Mouse (Mus musculus) ES-E14 (cell line): ENCODE data around the gene Bod1. TPM values are rescaled to one million over a fixed set of nuclear protein-coding genes. Genes with fewer than 3 reads are reported as not detected.
A peak's percentile ranks its signal among the peaks of the same experiment; 100 is the strongest.

Source experiments
- DNase-seq: peaks from one replicate; pipeline ENCODE4 v3.0.0-alpha.2; 2013; ENCODE audit warnings: low read depth, low spot score
- H3K27ac ChIP-seq: 2 replicates; pipeline ENCODE4 v1.5.1; 2012; ENCODE audit warnings: low read depth, mild to moderate bottlenecking, low read length, moderate library complexity, mixed read lengths; ENCODE audit not compliant: poor library complexity, insufficient read depth, severe bottlenecking
- H3K36me3 ChIP-seq: 2 replicates; pipeline ENCODE4 v1.6.1; 2012; ENCODE audit warnings: mild to moderate bottlenecking, low read length, moderate library complexity, mixed read lengths; ENCODE audit not compliant: control insufficient read depth, poor library complexity, insufficient read depth, severe bottlenecking
- H3K4me1 ChIP-seq, 2 experiments: fragments of 150-350 bp in 1 of 2; sonication (generic) in 1 of 2; 2 replicates each; pipeline ENCODE4 v1.6.1; 2012; ENCODE audit warnings: low read length in 2 of 2, mild to moderate bottlenecking in 1 of 2, mixed read lengths in 1 of 2; ENCODE audit not compliant: control insufficient read depth in 2 of 2, insufficient read depth in 2 of 2, poor library complexity in 1 of 2
- H3K4me3 ChIP-seq, 2 experiments: fragments of 150-350 bp in 1 of 2; sonication (generic) in 1 of 2; 2 replicates each; pipeline ENCODE4 v1.5.1; 2012; ENCODE audit warnings: low read length in 2 of 2, low read depth in 1 of 2, mild to moderate bottlenecking in 1 of 2, mixed read lengths in 1 of 2; ENCODE audit not compliant: insufficient read depth in 1 of 2, poor library complexity in 1 of 2, severe bottlenecking in 1 of 2
- H3K9ac ChIP-seq: 2 replicates; pipeline ENCODE4 v1.6.1; 2012; ENCODE audit warnings: low read depth, mild to moderate bottlenecking, low read length, mixed read lengths; ENCODE audit not compliant: poor library complexity, insufficient read depth, severe bottlenecking
- H3K9me3 ChIP-seq: fragments of 150-350 bp; sonication (generic); 2 replicates; pipeline ENCODE4 v1.6.1; 2012; ENCODE audit warnings: low read depth, mild to moderate bottlenecking, low read length; ENCODE audit not compliant: control insufficient read depth, insufficient read depth
- CHD2 ChIP-seq: IDR thresholded peaks from 2 replicates; pipeline ENCODE4 v1.6.1; 2014; ENCODE audit warnings: mild to moderate bottlenecking, low read depth, low read length, inconsistent platforms
- HCFC1 ChIP-seq: IDR thresholded peaks from 2 replicates; pipeline ENCODE4 v1.6.1; 2012; ENCODE audit warnings: low read length, inconsistent platforms, borderline replicate concordance; ENCODE audit not compliant: insufficient read depth
- MAFK ChIP-seq: IDR thresholded peaks from 2 replicates; pipeline ENCODE4 v1.6.1; 2014; ENCODE audit warnings: mild to moderate bottlenecking, low read depth, low read length, inconsistent platforms; ENCODE audit not compliant: insufficient read depth
- ZC3H11A ChIP-seq: IDR thresholded peaks from 2 replicates; pipeline ENCODE4 v1.6.1; 2012; ENCODE audit warnings: low read depth, mild to moderate bottlenecking, inconsistent platforms, low read length, borderline replicate concordance
- ZNF384 ChIP-seq: IDR thresholded peaks from 2 replicates; pipeline ENCODE4 v1.6.1; 2012; ENCODE audit warnings: low read depth, low read length, inconsistent platforms
- in situ Hi-C, 2 experiments: fragments of 600-800 bp; cut with MboI; formaldehyde crosslinking; loops; one replicate each; pipeline ENCODE4 v1.15.1; 2025; ENCODE audit warnings: low sequenced_read_pairs in 2 of 2, inconsistent platforms in 1 of 2; ENCODE audit not compliant: unreplicated experiment in 2 of 2
- total RNA-seq: library from RNA; depleted of rRNA; stranded (reverse); fragments of 300-350 nt; gene quantifications from 2 replicates; pipeline ENCODE4 v1.2.3, GENCODE M21; 2012

Bod1 gene
- total RNA-seq, 1 experiment, result 72.3 TPM

DNA sequence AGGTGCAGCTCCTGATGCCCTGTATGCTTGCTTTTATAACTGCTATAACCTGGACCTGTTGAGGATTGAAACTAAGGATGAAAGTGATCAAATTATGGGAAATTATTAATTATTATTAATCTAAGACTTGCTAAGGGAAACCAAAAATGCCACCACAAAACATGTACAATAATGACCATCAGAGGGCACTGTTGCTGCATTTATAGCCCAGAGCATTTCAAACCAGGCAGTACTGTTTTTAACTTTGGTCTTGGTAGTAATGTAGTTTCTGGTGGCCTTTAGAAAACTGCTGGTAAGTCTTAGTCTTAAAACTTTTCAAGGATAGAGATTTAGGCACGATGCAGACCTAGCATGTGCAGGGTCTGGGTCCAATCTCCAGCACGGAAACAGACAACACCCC lies 3.7 kb upstream of the Bod1 start:
- no peak for DNase-seq
- Histone ChIP-seq H3K27ac (no peak overlapping the region), H3K4me1 (peaks cover 3 to 7% of the 10 kb centered on the region in 2 experiments; a peak in 2 of 4 replicates), H3K4me3 (no peak overlapping the region), H3K9ac (no peak overlapping the region), H3K36me3 (no peaks in the 10 kb centered on the region), H3K9me3 (no peaks in the 10 kb centered on the region)
- in situ Hi-C loops, result loop anchor here (5.0 to 25.0 kb wide), 4 partner anchors 272 to 462 kb away; no protein-coding TSS in a partner anchor
- TF ChIP-seq ZC3H11A, result peak; percentile 94
- no peak for TF ChIP-seq ZNF384
- no peak for TF ChIP-seq CHD2
- no peak for TF ChIP-seq MAFK
- no peak for TF ChIP-seq HCFC1

DNA sequence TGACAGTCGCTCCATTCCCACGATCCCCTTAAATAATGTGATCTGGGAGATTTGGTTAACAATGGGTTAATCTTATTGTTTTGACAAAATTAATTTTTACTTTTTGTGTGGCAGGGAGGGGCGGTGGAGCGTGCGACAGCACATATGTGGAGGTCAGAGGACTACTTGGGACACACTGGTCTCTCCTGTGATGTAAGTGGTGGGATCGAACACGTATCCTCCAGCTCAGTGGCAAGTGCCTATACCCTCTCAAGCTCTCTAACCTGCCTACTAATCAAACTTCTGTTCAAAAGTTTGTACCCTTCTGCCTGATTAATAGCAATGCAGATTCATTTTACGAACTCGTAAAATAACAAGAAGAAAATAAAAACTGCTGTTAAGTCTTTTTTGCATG lies 482 bp upstream of the Bod1 start:
- no peak for DNase-seq
- Histone ChIP-seq H3K4me1 (peaks cover 0 to 3% of the 10 kb centered on the region in 2 experiments; a peak in 1 of 4 replicates), H3K4me3 (peak overlapping the region; percentile 88 to 97), H3K9me3 (no peaks in the 10 kb centered on the region), H3K9ac (peak overlapping the region; percentile 71), H3K27ac (no peak overlapping the region), H3K36me3 (peaks cover 8% of the 10 kb centered on the region; the same call in 1 of the 2 replicates)
- TF ChIP-seq CHD2 (no peak), ZC3H11A (no peak), ZNF384 (no peak), HCFC1 (no peak), MAFK (no peak)
- in situ Hi-C loops, result loop anchor here (10.0 kb wide), 2 partner anchors 283 to 463 kb away; no protein-coding TSS in a partner anchor

DNA sequence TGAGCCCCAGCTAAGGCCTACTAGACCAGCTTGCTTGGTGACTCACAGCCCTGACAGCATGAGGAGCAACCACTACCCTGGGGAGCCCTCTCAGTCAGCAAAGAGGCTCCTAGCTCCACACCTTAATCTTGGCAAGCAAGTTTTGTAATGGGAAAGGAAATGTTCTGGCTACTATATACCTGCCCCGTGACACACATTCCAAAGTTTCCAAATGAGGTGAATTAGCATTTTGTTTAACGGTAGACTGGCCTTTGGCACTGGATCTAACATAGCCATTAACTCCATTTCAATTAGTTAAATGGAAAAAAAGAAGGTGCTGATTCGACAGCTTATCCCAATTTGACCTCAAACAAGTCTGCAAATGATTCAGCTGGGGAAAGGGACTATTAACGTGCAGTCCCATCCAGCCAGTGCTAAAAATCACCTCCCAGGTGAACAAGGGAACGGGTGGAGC lies 1.2 kb downstream of the Bod1 start:
- no peaks in the 10 kb centered on the region for H3K9me3 ChIP-seq
- in situ Hi-C loops, result loop anchor here (10.0 kb wide), 2 partner anchors 284 to 464 kb away; no protein-coding TSS in a partner anchor
- peaks cover 0 to 3% of the 10 kb centered on the region in 2 experiments; a peak in 1 of 4 replicates for H3K4me1 ChIP-seq
- H3K9ac ChIP-seq, result no peak overlapping the region
- DNase-seq, result no peak
- H3K4me3 ChIP-seq, result peak overlapping the region in 1 of 2 experiments; percentile 88; a peak in 2 of 4 replicates
- H3K27ac ChIP-seq, result no peak overlapping the region
- peaks cover 19% of the 10 kb centered on the region for H3K36me3 ChIP-seq
- TF ChIP-seq HCFC1, result no peak
- no peak for TF ChIP-seq ZC3H11A
- no peak for TF ChIP-seq ZNF384
- TF ChIP-seq CHD2, result no peak
- no peak for TF ChIP-seq MAFK

DNA sequence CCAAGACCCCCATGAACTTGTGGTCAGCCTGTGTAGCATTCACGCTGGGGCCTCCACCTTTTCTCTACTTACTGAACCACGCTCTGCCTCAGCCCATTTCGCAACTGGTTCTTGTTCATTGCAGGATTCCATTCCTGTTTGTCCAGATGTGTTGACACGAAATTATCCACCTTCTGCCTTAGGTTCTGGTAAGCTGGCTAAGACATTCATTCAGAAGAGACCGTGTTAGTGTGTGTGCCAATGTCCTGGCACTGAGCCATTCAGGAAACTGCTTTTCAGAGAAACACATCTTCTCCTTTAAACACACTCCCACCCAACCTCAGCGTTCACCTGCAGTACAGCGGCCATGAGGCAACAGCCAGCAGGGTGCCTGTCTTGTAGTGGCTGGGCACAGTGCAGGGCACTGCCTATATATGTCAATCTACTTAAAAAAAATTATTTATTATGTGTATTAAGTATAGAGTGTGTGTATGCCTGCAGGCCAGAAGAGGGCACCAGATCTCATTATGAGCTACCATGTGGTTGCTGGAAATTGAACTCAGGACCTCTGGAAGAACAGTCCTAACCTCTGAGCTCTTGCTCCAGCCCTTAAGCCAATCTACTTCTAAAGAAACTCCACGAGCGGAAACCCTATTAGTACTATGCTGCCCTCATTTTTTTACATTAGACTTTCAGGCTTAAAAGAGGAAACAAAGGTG lies 2.4 kb downstream of the Bod1 start:
- no peaks in the 10 kb centered on the region for H3K9me3 ChIP-seq
- TF ChIP-seq ZNF384 (no peak), MAFK (no peak), ZC3H11A (no peak), HCFC1 (no peak), CHD2 (no peak)
- no peak overlapping the region for H3K4me3 ChIP-seq
- peaks cover 0 to 3% of the 10 kb centered on the region in 2 experiments; a peak in 1 of 4 replicates for H3K4me1 ChIP-seq
- no peak overlapping the region for H3K27ac ChIP-seq
- peaks cover 30% of the 10 kb centered on the region for H3K36me3 ChIP-seq
- in situ Hi-C loops, result no loop called here
- no peak overlapping the region for H3K9ac ChIP-seq
- DNase-seq, result no peak
